Mouse (Mus musculus) layer of hippocampus, postnatal 10 days (tissue): Measurements from ENCODE around the gene Wbp2. TPM values are rescaled to one million over a fixed set of nuclear protein-coding genes. Genes with fewer than 3 reads are reported as not detected.
"Not testable (repeated sequence)": the region's sequence is repeated elsewhere in the genome, so short reads cannot be mapped to it uniquely, and the experiment has no call there.

Experiments used
- DNase-seq, 2 experiments: peaks; one replicate each; pipeline ENCODE4 v3.0.0; 2021; ENCODE audit warnings: low spot score in 2 of 2
- long read RNA-seq: library from polyadenylated mRNA; stranded (forward); transcript quantifications from one replicate; pipeline ENCODE4 v2.0.0, GENCODE M21; 2023
- total RNA-seq, 2 experiments: library from RNA; stranded (reverse); gene quantifications; 2 replicates each; pipeline ENCODE4 v1.2.3; 2021

Gene Wbp2
- total RNA-seq: 100 to 1,000 TPM; 199 to 238 TPM
- long read RNA-seq, transcript Wbp2-202 (7 exons, 1,012 nt): minor isoform, 42 of 252 reads
- long read RNA-seq, transcript Wbp2-201 (8 exons, 1,826 nt): major isoform, 154 of 252 reads
- long read RNA-seq, partial matches to known transcripts: 8 of 252 reads
- long read RNA-seq, other reads (novel, unspliced or antisense): 46 of 252 reads

GRCm38 (mm10) chr11:116086258-116087193 is at the start of gene Wbp2:
Wbp2 (minus strand) TSS chr11:116086995.
- peak; percentile 96 to 97 for DNase-seq

GRCm38 (mm10) chr11:116134171-116134570 is 47.4 kb upstream of the Wbp2 start:
- DNase-seq: no peak

GRCm38 (mm10) chr11:116133497-116133896 is 46.7 kb upstream of the Wbp2 start:
- DNase-seq: no peak

GRCm38 (mm10) chr11:116132366-116133333 is 45.9 kb upstream of the Wbp2 start:
- no peak for DNase-seq

- no peak for DNase-seq
These were observed 44.8 kb upstream of the Wbp2 start for GRCm38 (mm10) chr11:116131349-116132170.

GRCm38 (mm10) chr11:116130488-116131205 is 43.9 kb upstream of the Wbp2 start, which contains the start of gene Trim65:
Trim65 (minus strand) TSS chr11:116131128.
- peak; percentile 90 to 92 for DNase-seq

GRCm38 (mm10) chr11:116129993-116130487 is 43.2 kb upstream of the Wbp2 start:
- DNase-seq: no peak

GRCm38 (mm10) chr11:116129091-116129790 is 42.4 kb upstream of the Wbp2 start:
- no peak for DNase-seq

GRCm38 (mm10) chr11:116127986-116128385 is 41.2 kb upstream of the Wbp2 start:
- DNase-seq: no peak

GRCm38 (mm10) chr11:116127156-116127980 is 40.6 kb upstream of the Wbp2 start, which contains the start of gene Trim47:
Trim47 (minus strand) TSS chr11:116127210.
- no peak for DNase-seq

GRCm38 (mm10) chr11:116126261-116126660 is 39.5 kb upstream of the Wbp2 start:
- DNase-seq: no peak

- not testable (repeated sequence) for DNase-seq
These were observed 35.0 kb upstream of the Wbp2 start for GRCm38 (mm10) chr11:116121731-116122245.

- no peak for DNase-seq
These were observed 31.0 kb upstream of the Wbp2 start for GRCm38 (mm10) chr11:116117819-116118218.

- no peak for DNase-seq
These were observed 30.4 kb upstream of the Wbp2 start for GRCm38 (mm10) chr11:116117241-116117640.

GRCm38 (mm10) chr11:116111611-116112203 is 24.9 kb upstream of the Wbp2 start:
- no peak for DNase-seq

- no peak for DNase-seq
These were observed 24.3 kb upstream of the Wbp2 start for GRCm38 (mm10) chr11:116111067-116111466.

- DNase-seq: no peak
These were observed 23.7 kb upstream of the Wbp2 start for GRCm38 (mm10) chr11:116110540-116110939.
